Mouse (Mus musculus) central nervous system, embryonic 11.5 days (tissue): ENCODE measurements around the gene Npl. TPM values are rescaled to one million over a fixed set of nuclear protein-coding genes. Genes with fewer than 3 reads are reported as not detected.

ENCODE experiments used
- polyA plus RNA-seq: library from polyadenylated mRNA; depleted of rRNA; stranded (reverse); fragments of >200 nt; gene quantifications from 2 replicates; pipeline ENCODE4 v1.2.3, GENCODE M21; 2012; rRNA removed

Npl gene
- 6.8 and 9.8 TPM in 2 replicates for polyA plus RNA-seq

GRCm38 (mm10) chr1:153549536-153550199, at the start of gene Npl:
Gene Npl (minus strand): TSS chr1:153550045.

GRCm38 (mm10) chr1:153487500-153487879, 62.4 kb downstream of the Npl start, which contains the start of gene Dhx9:
Gene Dhx9 (minus strand): TSS chr1:153487660.

Other genes with a start within 250 kb of the Npl start
- gene Lamc1, start 217.3 kb downstream of the Npl start, polyA plus RNA-seq: 33.2 and 54.8 TPM in 2 replicates
- 0.46 and 0.49 TPM in 2 replicates for gene Shcbp1l, start 124.9 kb downstream of the Npl start, polyA plus RNA-seq
- gene Dhx9, start 62.4 kb downstream of the Npl start, polyA plus RNA-seq: 199 and 221 TPM in 2 replicates
- 10.0 and 13.5 TPM in 2 replicates for gene Rgs8, start 103.0 kb upstream of the Npl start, polyA plus RNA-seq
- gene Rgs16, start 190.3 kb upstream of the Npl start, polyA plus RNA-seq: 23.9 and 33.2 TPM in 2 replicates
- 49.2 and 68.0 TPM in 2 replicates for gene Rnasel, start 199.4 kb upstream of the Npl start, polyA plus RNA-seq